Mouse (Mus musculus) lung, adult 2 months (tissue): ENCODE measurements at regions not wholly inside any gene's neighbourhood (a gene's known extent, or its start where the extent isn't known, plus 50 kb on each side); places are given as distances from the start of the nearest gene placed in this dataset.

Source experiments
- CTCF ChIP-seq: fragments of 200-500 bp; IDR thresholded peaks from 2 replicates; pipeline ENCODE4 v1.5.1; 2011; ENCODE audit warnings: mild to moderate bottlenecking, low read length, control low read depth; ENCODE audit not compliant: insufficient read depth
- POLR2A ChIP-seq: fragments of 200-500 bp; IDR thresholded peaks from 2 replicates; pipeline ENCODE4 v1.6.1; 2011; ENCODE audit warnings: low read depth, mild to moderate bottlenecking, control low read depth, low read length, borderline replicate concordance; ENCODE audit errors: extremely low read depth

- TF ChIP-seq POLR2A (no peak), CTCF (no peak)
Observed at GRCm38 (mm10) chr7:72615232-72615631, 308.8 kb upstream of the Mctp2 start.
